Mouse (Mus musculus) heart, adult 2 months (tissue): ENCODE measurements around the gene Rgmb. TPM values are rescaled to one million over a fixed set of nuclear protein-coding genes. Genes with fewer than 3 reads are reported as not detected.

Experiments
- DNase-seq, 2 experiments: peaks; one replicate each; pipeline ENCODE4 v3.0.0; 2021
- H3K27ac ChIP-seq: fragments of 200-600 bp; 2 replicates; pipeline ENCODE4 v1.8.1; 2022
- H3K27me3 ChIP-seq: fragments of 200-500 bp; 2 replicates; pipeline ENCODE4 v1.6.1; 2012; ENCODE audit warnings: mild to moderate bottlenecking, low read length, inconsistent platforms, mixed read lengths; ENCODE audit not compliant: control insufficient read depth, insufficient read depth
- H3K36me3 ChIP-seq: fragments of 200-500 bp; 2 replicates; pipeline ENCODE4 v1.6.1; 2012; ENCODE audit warnings: low read length, inconsistent platforms; ENCODE audit not compliant: control insufficient read depth, insufficient read depth
- H3K4me1 ChIP-seq: fragments of 200-500 bp; 2 replicates; pipeline ENCODE4 v1.6.1; 2011; ENCODE audit warnings: low read length; ENCODE audit not compliant: control insufficient read depth, insufficient read depth
- H3K4me3 ChIP-seq: fragments of 200-600 bp; 2 replicates; pipeline ENCODE4 v1.8.1; 2022
- H3K79me2 ChIP-seq: fragments of 200-500 bp; replicated peaks from 2 replicates; pipeline ENCODE4 v1.6.1; 2012; ENCODE audit warnings: mild to moderate bottlenecking, inconsistent platforms, low read length, moderate library complexity, mixed read lengths; ENCODE audit not compliant: control insufficient read depth, insufficient read depth
- H3K9ac ChIP-seq: fragments of 200-500 bp; 2 replicates; pipeline ENCODE4 v1.6.1; 2012; ENCODE audit warnings: low read depth, mild to moderate bottlenecking, control low read depth, inconsistent platforms, low read length, mixed read lengths
- CTCF ChIP-seq: fragments of 200-600 bp; IDR thresholded peaks from 2 replicates; pipeline ENCODE4 v1.8.1; 2022; ENCODE audit warnings: antibody characterized with exemption, mild to moderate bottlenecking, moderate library complexity
- EP300 ChIP-seq: fragments of 200-500 bp; IDR thresholded peaks from 2 replicates; pipeline ENCODE4 v1.6.1; 2011; ENCODE audit warnings: low read depth, low read length, control low read depth; ENCODE audit not compliant: insufficient read depth
- POLR2A ChIP-seq: fragments of 200-500 bp; IDR thresholded peaks from 2 replicates; pipeline ENCODE4 v1.6.1; 2011; ENCODE audit warnings: mild to moderate bottlenecking, low read depth, low read length, control low read depth; ENCODE audit not compliant: insufficient read depth
- WGBS: fragments of 180-500 bp; shearing (Covaris S2); methylation state at CpG from one replicate; pipeline ENCODE4 v1.1.7; 2018; 5-methylcytosine and 5-hydroxymethylcytosine counted together
- intact Hi-C: fragments of 180-260 bp; cut with DNase I; formaldehyde crosslinking; loops from one replicate; pipeline ENCODE4 v1.15.1; 2025
- polyA plus RNA-seq: library from polyadenylated mRNA; depleted of rRNA; stranded (reverse); fragments of >200 nt; gene quantifications from 2 replicates; pipeline ENCODE4 v1.2.3, GENCODE M21; 2012
- total RNA-seq, 2 experiments: library from RNA; stranded (reverse); gene quantifications; 2 replicates each; pipeline ENCODE4 v1.2.3; 2021

Gene Rgmb
- total and polyA plus RNA-seq, 3 experiments: 17.2 to 25.5 (median 21.7) TPM

GRCm38 (mm10) chr17:15815312-15816018, 15.4 kb downstream of the Rgmb start:
- TF ChIP-seq CTCF (no peak), POLR2A (no peak), EP300 (no peak)
- Histone ChIP-seq H3K27ac (no peak overlapping the region), H3K4me3 (no peak overlapping the region), H3K36me3 (peaks cover 52% of the 10 kb centered on the region), H3K4me1 (peaks cover 32% of the 10 kb centered on the region), H3K79me2 (peaks cover 12% of the 10 kb centered on the region; the same call in 1 of the 2 replicates), H3K27me3 (no peaks in the 10 kb centered on the region), H3K9ac (no peak overlapping the region)
- intact Hi-C loops: no loop called here
- 75% methylated on average over 10 of the region's 10 CpGs for WGBS
- DNase-seq: no peak

GRCm38 (mm10) chr17:15813658-15814212, 17.1 kb downstream of the Rgmb start:
- intact Hi-C loops: no loop called here
- 35% methylated on average over 3 of the region's 3 CpGs for WGBS

DNA sequence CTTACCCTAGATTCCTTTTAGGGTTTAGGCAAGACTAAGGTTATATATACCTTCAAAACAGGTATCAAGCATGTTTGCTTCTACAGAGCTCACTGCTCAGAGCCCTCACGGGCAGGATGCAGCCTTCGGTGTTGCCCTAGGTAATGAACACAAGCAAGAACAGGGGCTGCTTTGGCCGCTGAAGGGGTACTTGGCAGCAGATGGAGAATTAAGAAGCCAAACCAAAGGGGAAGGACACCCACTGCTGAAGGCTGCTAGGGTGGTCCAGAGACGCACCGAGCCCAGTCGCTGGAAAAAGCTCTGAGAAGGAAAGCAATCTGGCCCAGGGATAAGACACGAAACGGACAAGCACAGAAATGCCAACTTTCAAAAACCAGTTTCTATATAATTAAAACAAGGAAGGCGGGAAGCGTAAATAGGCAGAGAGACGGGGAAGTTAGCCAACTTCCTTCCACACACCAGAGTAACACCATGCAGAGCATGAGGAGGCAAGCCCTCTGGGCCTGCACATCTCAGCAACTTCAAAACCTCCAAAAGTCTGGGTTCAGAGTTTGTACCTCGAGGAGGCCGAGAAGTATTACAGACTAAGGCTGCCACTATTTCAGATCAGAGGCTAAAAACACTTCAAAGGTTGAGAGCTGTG, 18.6 kb downstream of the Rgmb start:
- intact Hi-C loops: no loop called here
- Histone ChIP-seq H3K36me3 (peaks cover 46% of the 10 kb centered on the region), H3K4me1 (peaks cover 27% of the 10 kb centered on the region), H3K27me3 (no peaks in the 10 kb centered on the region), H3K79me2 (peaks cover 10% of the 10 kb centered on the region; the same call in 1 of the 2 replicates), H3K27ac (no peak overlapping the region), H3K9ac (no peak overlapping the region), H3K4me3 (no peak overlapping the region)
- TF ChIP-seq CTCF (no peak), POLR2A (no peak), EP300 (no peak)
- no peak for DNase-seq
- 66% methylated on average over 13 of the region's 13 CpGs for WGBS

More at GRCm38 (mm10) chr17:15813658-15814212, 17.1 kb downstream of the Rgmb start:
- peak overlapping the region; percentile 36 for H3K27ac ChIP-seq
- TF ChIP-seq POLR2A (no peak), CTCF (no peak), EP300 (no peak)
- H3K4me1 ChIP-seq: peaks cover 27% of the 10 kb centered on the region
- peaks cover 50% of the 10 kb centered on the region for H3K36me3 ChIP-seq
- DNase-seq: no peak
- no peak overlapping the region for H3K4me3 ChIP-seq
- H3K27me3 ChIP-seq: no peaks in the 10 kb centered on the region
- no peak overlapping the region for H3K9ac ChIP-seq
- H3K79me2 ChIP-seq: peaks cover 12% of the 10 kb centered on the region; the same call in 1 of the 2 replicates

DNA sequence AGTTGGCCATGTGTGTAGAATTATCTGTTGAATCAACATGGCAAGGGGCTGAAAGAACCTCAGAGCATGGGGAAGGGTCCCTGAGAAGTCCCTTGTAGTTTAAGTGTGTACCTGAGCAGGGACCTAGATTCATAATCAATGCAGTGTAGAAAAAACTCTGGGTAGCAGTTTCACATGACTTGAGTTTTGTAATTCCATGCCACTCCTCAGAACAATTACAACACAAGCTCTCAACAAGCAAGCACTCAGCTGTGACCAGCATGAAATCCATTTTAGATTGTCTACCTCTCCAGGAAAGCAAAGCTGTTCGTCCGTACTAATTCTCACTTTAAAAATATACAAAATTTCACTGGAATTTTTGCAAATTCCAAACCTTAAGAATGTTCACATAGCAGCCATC, 20.9 kb downstream of the Rgmb start:
- H3K4me1 ChIP-seq: peaks cover 25% of the 10 kb centered on the region
- DNase-seq: no peak
- H3K9ac ChIP-seq: no peak overlapping the region
- intact Hi-C loops: no loop called here
- H3K27ac ChIP-seq: no peak overlapping the region; the same call in 1 of the 2 replicates
- peaks cover 39% of the 10 kb centered on the region for H3K36me3 ChIP-seq
- TF ChIP-seq EP300 (no peak), POLR2A (no peak), CTCF (no peak)
- no peak overlapping the region for H3K4me3 ChIP-seq
- no peaks in the 10 kb centered on the region for H3K27me3 ChIP-seq
- H3K79me2 ChIP-seq: peaks cover 7% of the 10 kb centered on the region; the same call in 1 of the 2 replicates
- WGBS: 85% methylated on average over 2 of the region's 2 CpGs

GRCm38 (mm10) chr17:15808468-15809374, 22.1 kb downstream of the Rgmb start:
- TF ChIP-seq CTCF (no peak), POLR2A (no peak), EP300 (no peak)
- Histone ChIP-seq H3K4me1 (peaks cover 19% of the 10 kb centered on the region), H3K4me3 (no peak overlapping the region), H3K79me2 (peaks cover 5% of the 10 kb centered on the region; the same call in 1 of the 2 replicates), H3K36me3 (peaks cover 32% of the 10 kb centered on the region), H3K27me3 (no peaks in the 10 kb centered on the region), H3K27ac (peak overlapping the region; percentile 43), H3K9ac (no peak overlapping the region)
- intact Hi-C loops: no loop called here
- WGBS: 26% methylated on average over 10 of the region's 10 CpGs
- DNase-seq: no peak
